Mouse (Mus musculus) lung, adult 2 months (tissue): ENCODE data around the gene Psmd11.

Experiments used
- CTCF ChIP-seq: fragments of 200-500 bp; IDR thresholded peaks from 2 replicates; pipeline ENCODE4 v1.5.1; 2011; ENCODE audit warnings: mild to moderate bottlenecking, low read length, control low read depth; ENCODE audit not compliant: insufficient read depth
- POLR2A ChIP-seq: fragments of 200-500 bp; IDR thresholded peaks from 2 replicates; pipeline ENCODE4 v1.6.1; 2011; ENCODE audit warnings: low read depth, mild to moderate bottlenecking, control low read depth, low read length, borderline replicate concordance; ENCODE audit errors: extremely low read depth

GRCm38 (mm10) chr11:80510124-80510523, 81.7 kb downstream of the Psmd11 start:
- no peak for TF ChIP-seq CTCF
- TF ChIP-seq POLR2A: no peak
